8 mouse cellular contexts compared by ENCODE assay signal in genomic region chr6:137796596-137797567, GRCm38 (mm10). TPM values are rescaled to one million over a fixed set of nuclear protein-coding genes. Genes with fewer than 3 reads are reported as not detected.
DNase-seq lines count a peak whose midpoint lies in the region; ATAC-seq lines count a peak whose summit lies in the region.

No protein-coding gene starts in this region.

- 73% methylated on average over 29 of the region's 29 CpGs for WGBS in kidney, embryonic 15.5 days

- no peak for ATAC-seq in kidney, embryonic 15.5 days (replicated peaks; ENCODE audit: low FRiP score)
- ATAC-seq in erythroblast, adult 5-6 weeks (replicated peaks; ENCODE audit: low FRiP score, poor library complexity, severe bottlenecking), result no peak

- no peaks in the 10 kb centered on the region for H3K27me3 ChIP-seq in kidney, embryonic 15.5 days

- DNase-seq in kidney, adult 9 months, result peak; percentile 21
- peak; percentile 44 for DNase-seq in adipocyte (ENCODE audit: low spot score)
- peak; percentile 30 to 55 for DNase-seq in frontal cortex, postnatal 14 days (ENCODE audit: low spot score in 2 of 2)
- peak; percentile 29 to 56 for DNase-seq in left cerebral cortex, postnatal 25 days (ENCODE audit: low spot score in 2 of 2)
- DNase-seq in right cerebral cortex, postnatal 10 days (ENCODE audit: low spot score in 2 of 2), result peak; percentile 67 to 70
- no peak for DNase-seq in thymus, postnatal 4 days

- no peak overlapping the region for H3K9ac ChIP-seq in kidney, embryonic 15.5 days

- no peak overlapping the region for H3K4me2 ChIP-seq in kidney, embryonic 15.5 days

- H3K27ac ChIP-seq in kidney, embryonic 15.5 days, result no peak overlapping the region

- peaks cover 8% of the 10 kb centered on the region for H3K9me3 ChIP-seq in kidney, embryonic 15.5 days (replicated peaks)

- intact Hi-C loops in left cerebral cortex, postnatal 25 days (cut with DNase I), result loop anchor here (2.0 to 5.0 kb wide), 2 partner anchors 155 to 356 kb away; no protein-coding TSS in a partner anchor

- no peak overlapping the region for H3K4me3 ChIP-seq in kidney, embryonic 15.5 days (replicated peaks)

- H3K4me1 ChIP-seq in kidney, embryonic 15.5 days, result no peaks in the 10 kb centered on the region

- peaks cover 26% of the 10 kb centered on the region for H3K36me3 ChIP-seq in kidney, embryonic 15.5 days

RNA-seq across cellular contexts. Expression of gene Dera, which starts 42.5 kb away (rescaled TPM):
- polyA plus RNA-seq in kidney, embryonic 15.5 days (2015; fragmentation: Nextera tagmentation; extraction: Ambion mirVana), result 66.3 and 70.0 TPM in 2 replicates
- total RNA-seq in left cerebral cortex, postnatal 25 days (2021), result 1 to 10 TPM; 4.1 to 4.7 TPM
- 12.3 and 20.0 TPM in 2 replicates for total RNA-seq in erythroblast, adult 5-6 weeks (2015; ENCODE audit: low replicate concordance)
- total RNA-seq in erythroblast, adult 5-6 weeks (2017; ENCODE audit: low replicate concordance), result 7.8 and 15.8 TPM in 2 replicates
